Mouse (Mus musculus) limb, embryonic 14.5 days (tissue): ENCODE measurements around the gene Drd3. TPM values are rescaled to one million over a fixed set of nuclear protein-coding genes. Genes with fewer than 3 reads are reported as not detected.

Experiments used
- ATAC-seq: fragments of 200-750 bp; cut with Nextera tagmentation; 2 replicates; pipeline ENCODE4 v1.8.0; 2017; ENCODE audit warnings: low read depth, moderate number of reproducible peaks, moderate TSS enrichment; ENCODE audit not compliant: low FRiP score
- DNase-seq: peaks from one replicate; pipeline ENCODE4 v3.0.0-alpha.2; 2015; ENCODE audit warnings: low spot score
- H3K27ac ChIP-seq: fragments of 300-500 bp; sonication (generic); replicated peaks from 2 replicates; pipeline ENCODE4 v1.5.1; 2014; ENCODE audit warnings: low read depth, mild to moderate bottlenecking, low read length, moderate library complexity, mixed read lengths
- H3K27me3 ChIP-seq: fragments of 300-500 bp; sonication (generic); 2 replicates; pipeline ENCODE4 v1.6.1; 2014; ENCODE audit warnings: low read length, mixed read lengths; ENCODE audit not compliant: control insufficient read depth, insufficient read depth
- H3K36me3 ChIP-seq: fragments of 300-500 bp; sonication (generic); 2 replicates; pipeline ENCODE4 v1.6.1; 2014; ENCODE audit warnings: mild to moderate bottlenecking, low read length, moderate library complexity, mixed read lengths; ENCODE audit not compliant: control insufficient read depth, insufficient read depth
- H3K4me1 ChIP-seq: fragments of 300-500 bp; sonication (generic); 2 replicates; pipeline ENCODE4 v1.6.1; 2014; ENCODE audit warnings: antibody characterized with exemption, low read length, mixed read lengths; ENCODE audit not compliant: control insufficient read depth, insufficient read depth
- H3K4me2 ChIP-seq: fragments of 300-500 bp; sonication (generic); replicated peaks from 2 replicates; pipeline ENCODE4 v1.6.1; 2014; ENCODE audit warnings: low read depth, mild to moderate bottlenecking, low read length, moderate library complexity; ENCODE audit not compliant: severe bottlenecking
- H3K4me3 ChIP-seq: fragments of 300-500 bp; sonication (generic); replicated peaks from 2 replicates; pipeline ENCODE4 v1.5.1; 2014; ENCODE audit warnings: low read length
- H3K9ac ChIP-seq: fragments of 300-500 bp; sonication (generic); 2 replicates; pipeline ENCODE4 v1.6.1; 2014; ENCODE audit warnings: mild to moderate bottlenecking, low read depth, low read length, moderate library complexity; ENCODE audit not compliant: severe bottlenecking
- H3K9me3 ChIP-seq: fragments of 300-500 bp; sonication (generic); 2 replicates; pipeline ENCODE4 v1.6.1; 2016; ENCODE audit warnings: low read length; ENCODE audit not compliant: control insufficient read depth
- POLR2A ChIP-seq: fragments of 200-500 bp; IDR thresholded peaks from 2 replicates; pipeline ENCODE4 v1.8.0; 2012; ENCODE audit warnings: inconsistent platforms, mild to moderate bottlenecking, moderate library complexity, borderline replicate concordance; ENCODE audit not compliant: insufficient read depth, insufficient read length; ENCODE audit errors: extremely low read depth
- WGBS: fragments of 180-500 bp; shearing (Covaris S2); extraction: QIAGEN DNeasy Blood & Tissue Kit; methylation state at CpG from one replicate; pipeline ENCODE4 v1.1.7; 2014; 5-methylcytosine and 5-hydroxymethylcytosine counted together
- polyA plus RNA-seq, 2 experiments: library from polyadenylated mRNA; depleted of rRNA in 1 of 2; stranded (reverse) in 1 of 2; unstranded in 1 of 2; fragments of >200 nt; fragmentation: Nextera tagmentation in 1 of 2; extraction: Ambion mirVana in 1 of 2; gene quantifications; 2 replicates each; pipeline versions ENCODE4 v1.2.1 to v1.2.3; 2012 to 2014

Gene Drd3
- polyA plus RNA-seq, 2 experiments, result not detected

DNA sequence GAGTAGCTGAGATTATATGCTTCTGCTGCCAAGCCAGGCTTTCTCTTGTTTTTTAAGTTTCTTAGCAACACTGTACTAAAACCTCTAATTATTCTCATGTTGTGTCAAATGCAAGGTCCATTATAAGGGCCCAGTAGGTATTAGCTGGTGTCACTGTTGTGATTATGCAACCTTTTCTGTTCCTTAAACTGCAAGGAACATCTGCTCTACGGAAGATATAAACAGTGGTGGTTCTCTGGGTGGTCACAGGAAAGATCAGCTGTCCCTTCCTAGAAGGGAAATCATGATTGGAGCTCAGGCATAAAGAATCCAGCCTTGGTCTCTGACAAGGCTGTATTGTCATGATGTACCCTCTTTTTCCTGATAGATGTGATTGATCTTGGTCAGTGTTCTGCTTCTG is 57.6 kb downstream of the Drd3 start:
- no peak for DNase-seq
- no peaks in the 10 kb centered on the region for H3K36me3 ChIP-seq
- no peak for ATAC-seq

DNA sequence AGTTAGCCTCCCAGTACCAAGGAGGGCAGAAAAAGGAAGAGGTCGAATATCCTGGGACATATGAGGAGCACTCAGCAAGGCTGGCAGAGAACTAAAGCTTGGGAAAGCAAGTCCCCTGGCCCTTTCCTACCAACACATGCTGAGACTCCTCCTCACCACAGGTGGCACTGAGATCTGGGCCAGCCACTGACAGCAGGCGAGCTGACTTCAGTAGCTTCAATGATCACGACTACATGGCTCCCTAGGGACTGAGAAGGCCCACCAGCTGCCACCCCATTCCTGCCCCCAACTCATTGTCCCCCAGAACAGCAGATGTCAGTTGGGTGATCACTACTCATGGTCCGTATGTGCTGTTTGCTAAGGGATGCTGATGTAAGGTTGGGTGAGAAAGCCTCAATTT is 60.8 kb downstream of the Drd3 start:
- no peaks in the 10 kb centered on the region for H3K9me3 ChIP-seq
- no peak for TF ChIP-seq POLR2A
- 61% methylated on average over 4 of the region's 4 CpGs for WGBS
- H3K27ac ChIP-seq, result no peak overlapping the region
- no peak for ATAC-seq
- H3K4me3 ChIP-seq, result no peak overlapping the region
- H3K9ac ChIP-seq, result no peak overlapping the region
- no peaks in the 10 kb centered on the region for H3K36me3 ChIP-seq
- no peak overlapping the region for H3K4me2 ChIP-seq
- no peaks in the 10 kb centered on the region for H3K4me1 ChIP-seq
- no peak for DNase-seq
- no peaks in the 10 kb centered on the region for H3K27me3 ChIP-seq

More for the DNA sequence above, 57.6 kb downstream of the Drd3 start:
- Histone ChIP-seq H3K27me3 (no peaks in the 10 kb centered on the region), H3K9ac (no peak overlapping the region), H3K9me3 (no peaks in the 10 kb centered on the region), H3K4me3 (no peak overlapping the region), H3K4me2 (no peak overlapping the region), H3K4me1 (no peaks in the 10 kb centered on the region), H3K27ac (no peak overlapping the region)
- no peak for TF ChIP-seq POLR2A
- WGBS, result 75% methylated on average over 1 of the region's 1 CpGs

- DNase-seq (no peak), ATAC-seq (no peak)
- Histone ChIP-seq H3K27ac (no peak overlapping the region), H3K4me2 (no peak overlapping the region), H3K36me3 (no peaks in the 10 kb centered on the region), H3K4me3 (no peak overlapping the region), H3K27me3 (no peaks in the 10 kb centered on the region), H3K9me3 (no peaks in the 10 kb centered on the region), H3K9ac (no peak overlapping the region), H3K4me1 (no peaks in the 10 kb centered on the region)
- TF ChIP-seq POLR2A, result no peak
- WGBS, result 81% methylated on average over 4 of the region's 5 CpGs
Observed at GRCm38 (mm10) chr16:43816321-43816720, 62.5 kb downstream of the Drd3 start.

- no peak overlapping the region for H3K9ac ChIP-seq
- H3K4me3 ChIP-seq, result no peak overlapping the region
- ATAC-seq, result no peak
- no peaks in the 10 kb centered on the region for H3K4me1 ChIP-seq
- TF ChIP-seq POLR2A, result no peak
- no peaks in the 10 kb centered on the region for H3K36me3 ChIP-seq
- H3K4me2 ChIP-seq, result no peak overlapping the region
- no peak for DNase-seq
- H3K27me3 ChIP-seq, result no peaks in the 10 kb centered on the region
- 92% methylated on average over 6 of the region's 6 CpGs for WGBS
- no peak overlapping the region for H3K27ac ChIP-seq
- H3K9me3 ChIP-seq, result no peaks in the 10 kb centered on the region
Observed at GRCm38 (mm10) chr16:43818404-43818803, 64.6 kb downstream of the Drd3 start.

- Histone ChIP-seq H3K36me3 (no peaks in the 10 kb centered on the region), H3K27ac (no peak overlapping the region), H3K27me3 (no peaks in the 10 kb centered on the region), H3K4me1 (no peaks in the 10 kb centered on the region), H3K4me2 (no peak overlapping the region), H3K9ac (no peak overlapping the region), H3K4me3 (no peak overlapping the region), H3K9me3 (no peaks in the 10 kb centered on the region)
- WGBS, result 89% methylated on average over 3 of the region's 3 CpGs
- no peak for TF ChIP-seq POLR2A
- no peak for ATAC-seq
- DNase-seq, result no peak
Observed at GRCm38 (mm10) chr16:43827492-43827891, 73.7 kb downstream of the Drd3 start.

DNA sequence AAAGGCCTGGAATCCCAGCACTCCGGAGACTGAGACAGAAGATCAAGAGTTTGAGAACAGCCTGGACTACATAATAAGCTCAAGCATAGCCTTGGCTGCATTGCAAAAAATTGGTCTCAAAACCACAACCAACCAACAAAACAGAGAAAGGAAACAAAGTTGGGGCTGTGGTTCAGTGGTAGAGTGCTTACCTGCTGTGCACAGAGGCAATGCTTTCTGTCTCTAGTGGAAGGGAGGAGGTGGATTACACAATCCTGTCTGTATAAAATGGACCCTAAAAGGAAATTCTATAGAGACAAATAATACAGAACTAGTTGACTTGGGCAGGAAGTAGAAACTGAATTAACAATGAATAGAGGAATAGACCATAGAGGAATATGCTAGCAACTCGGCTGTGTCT is 78.1 kb downstream of the Drd3 start:
- Histone ChIP-seq H3K27ac (no peak overlapping the region), H3K9ac (no peak overlapping the region), H3K4me1 (no peaks in the 10 kb centered on the region), H3K9me3 (no peaks in the 10 kb centered on the region), H3K36me3 (no peaks in the 10 kb centered on the region), H3K4me2 (no peak overlapping the region), H3K27me3 (no peaks in the 10 kb centered on the region), H3K4me3 (no peak overlapping the region)
- ATAC-seq (no peak), DNase-seq (no peak)
- WGBS, result 90% methylated on average over 2 of the region's 2 CpGs
- TF ChIP-seq POLR2A, result no peak
